Mouse (Mus musculus) neural tube, embryonic 14.5 days (tissue): ENCODE data around the gene Srsf7. TPM values are rescaled to one million over a fixed set of nuclear protein-coding genes. Genes with fewer than 3 reads are reported as not detected.
"Not testable (repeated sequence)": the region's sequence is repeated elsewhere in the genome, so short reads cannot be mapped to it uniquely, and the experiment has no call there.

Experiments used
- ATAC-seq: fragments of 200-750 bp; cut with Nextera tagmentation; 2 replicates; pipeline ENCODE4 v1.8.0; 2017; ENCODE audit warnings: low read depth, mild to moderate bottlenecking, moderate TSS enrichment, moderate library complexity
- H3K27ac ChIP-seq: fragments of 300-500 bp; sonication (generic); 2 replicates; pipeline ENCODE4 v1.5.1; 2014; ENCODE audit warnings: low read depth, mild to moderate bottlenecking, control low read depth, low read length, moderate library complexity, mixed read lengths
- H3K27me3 ChIP-seq: fragments of 300-500 bp; sonication (generic); 2 replicates; pipeline ENCODE4 v1.6.1; 2014; ENCODE audit warnings: low read length; ENCODE audit not compliant: control insufficient read depth, insufficient read depth
- H3K36me3 ChIP-seq: fragments of 300-500 bp; sonication (generic); 2 replicates; pipeline ENCODE4 v1.6.1; 2014; ENCODE audit warnings: low read length, mixed read lengths; ENCODE audit not compliant: control insufficient read depth, insufficient read depth
- H3K4me1 ChIP-seq: fragments of 300-500 bp; sonication (generic); 2 replicates; pipeline ENCODE4 v1.6.1; 2014; ENCODE audit warnings: low read length; ENCODE audit not compliant: control insufficient read depth, insufficient read depth
- H3K4me2 ChIP-seq: fragments of 300-500 bp; sonication (generic); 2 replicates; pipeline ENCODE4 v1.6.1; 2014; ENCODE audit warnings: mild to moderate bottlenecking, low read depth, low read length, control low read depth
- H3K4me3 ChIP-seq: fragments of 300-500 bp; sonication (generic); 2 replicates; pipeline ENCODE4 v1.5.1; 2014; ENCODE audit warnings: low read depth, low read length, control low read depth, mixed read lengths
- H3K9ac ChIP-seq: fragments of 300-500 bp; sonication (generic); replicated peaks from 2 replicates; pipeline ENCODE4 v1.6.1; 2014; ENCODE audit warnings: low read depth, mild to moderate bottlenecking, control low read depth, low read length, mixed read lengths
- H3K9me3 ChIP-seq: fragments of 300-500 bp; sonication (generic); 2 replicates; pipeline ENCODE4 v1.6.1; 2016; ENCODE audit warnings: low read length; ENCODE audit not compliant: control insufficient read depth
- WGBS: fragments of 180-500 bp; shearing (Covaris S2); extraction: QIAGEN DNeasy Blood & Tissue Kit; methylation state at CpG from one replicate; pipeline ENCODE4 v1.1.7; 2014; 5-methylcytosine and 5-hydroxymethylcytosine counted together
- polyA plus RNA-seq: library from polyadenylated mRNA; unstranded; fragments of >200 nt; fragmentation: Nextera tagmentation; extraction: Ambion mirVana; gene quantifications from 2 replicates; pipeline ENCODE4 v1.2.1, GENCODE M21; 2014

Gene Srsf7
- polyA plus RNA-seq, 1 experiment from 2014 or later = 400 TPM

DNA sequence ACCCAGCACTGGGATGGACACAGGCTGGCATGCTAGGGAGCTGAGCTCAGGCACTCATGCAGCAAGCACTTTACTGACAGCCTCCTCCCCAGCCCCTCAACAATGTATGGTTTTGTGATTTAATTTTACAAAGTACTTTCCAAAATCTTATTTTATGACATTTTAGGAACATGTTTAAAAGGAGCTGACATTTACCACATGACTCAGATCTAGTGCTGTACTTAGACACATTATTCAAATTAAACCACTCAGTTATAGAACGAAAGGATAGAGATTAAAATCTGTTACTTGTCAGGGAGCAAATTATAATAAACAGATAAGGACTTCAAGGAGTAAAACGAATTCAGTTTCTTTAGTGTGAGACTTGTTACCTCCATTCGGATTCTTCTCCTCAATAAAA lies 28.4 kb upstream of the Srsf7 start:
- Histone ChIP-seq H3K9ac (no peak overlapping the region), H3K4me1 (no peaks in the 10 kb centered on the region), H3K9me3 (no peaks in the 10 kb centered on the region), H3K36me3 (peaks cover 26% of the 10 kb centered on the region), H3K27ac (no peak overlapping the region), H3K4me3 (no peak overlapping the region), H3K4me2 (no peak overlapping the region), H3K27me3 (no peaks in the 10 kb centered on the region)
- WGBS = 94% methylated on average over 3 of the region's 3 CpGs
- no peak for ATAC-seq

DNA sequence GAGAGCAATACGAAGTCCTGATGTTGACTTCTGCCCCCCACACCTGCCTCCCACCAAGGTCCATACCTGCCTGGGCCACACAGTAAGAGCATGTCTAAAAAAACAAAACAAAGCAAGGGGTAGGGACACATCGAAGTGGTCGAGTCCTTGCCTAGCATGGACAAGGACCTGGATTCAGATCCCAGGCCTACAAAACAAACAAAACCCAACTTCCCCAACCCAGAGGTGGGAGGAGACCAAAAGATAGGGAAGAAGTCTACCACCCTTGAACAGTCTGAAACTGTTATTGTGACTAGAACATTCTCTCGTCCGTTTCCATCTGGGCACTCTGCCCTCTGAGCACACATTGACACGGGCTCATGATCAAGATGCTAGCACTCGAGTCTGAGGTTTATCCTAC lies 27.3 kb upstream of the Srsf7 start:
- Histone ChIP-seq H3K9ac (no peak overlapping the region), H3K27me3 (no peaks in the 10 kb centered on the region), H3K4me3 (no peak overlapping the region), H3K4me2 (no peak overlapping the region), H3K27ac (no peak overlapping the region), H3K4me1 (no peaks in the 10 kb centered on the region), H3K9me3 (no peaks in the 10 kb centered on the region), H3K36me3 (peaks cover 20% of the 10 kb centered on the region)
- 87% methylated on average over 7 of the region's 7 CpGs for WGBS
- no peak for ATAC-seq

DNA sequence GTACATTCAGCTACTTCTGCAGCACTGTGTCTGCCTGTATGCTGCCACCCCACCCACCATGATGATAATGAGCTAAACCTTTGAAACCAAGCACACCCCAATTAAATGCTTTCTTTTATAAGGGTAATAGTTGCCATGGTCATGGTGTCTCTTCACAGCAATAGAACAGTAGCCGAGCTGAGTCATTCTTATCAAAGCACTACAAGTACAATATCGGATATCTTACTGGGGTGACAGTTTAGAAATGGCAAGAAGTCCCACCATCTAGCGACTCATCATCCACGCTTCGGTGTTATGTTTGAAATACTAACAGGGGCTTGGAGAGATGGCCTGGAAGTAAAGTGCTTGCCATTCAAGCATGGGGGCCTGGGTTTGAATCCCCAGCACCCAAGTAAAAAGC lies 26.7 kb upstream of the Srsf7 start:
- 94% methylated on average over 5 of the region's 5 CpGs for WGBS
- Histone ChIP-seq H3K9ac (no peak overlapping the region), H3K9me3 (no peaks in the 10 kb centered on the region), H3K36me3 (peaks cover 15% of the 10 kb centered on the region), H3K4me2 (no peak overlapping the region), H3K27ac (no peak overlapping the region), H3K4me3 (no peak overlapping the region), H3K4me1 (no peaks in the 10 kb centered on the region), H3K27me3 (no peaks in the 10 kb centered on the region)
- no peak for ATAC-seq

DNA sequence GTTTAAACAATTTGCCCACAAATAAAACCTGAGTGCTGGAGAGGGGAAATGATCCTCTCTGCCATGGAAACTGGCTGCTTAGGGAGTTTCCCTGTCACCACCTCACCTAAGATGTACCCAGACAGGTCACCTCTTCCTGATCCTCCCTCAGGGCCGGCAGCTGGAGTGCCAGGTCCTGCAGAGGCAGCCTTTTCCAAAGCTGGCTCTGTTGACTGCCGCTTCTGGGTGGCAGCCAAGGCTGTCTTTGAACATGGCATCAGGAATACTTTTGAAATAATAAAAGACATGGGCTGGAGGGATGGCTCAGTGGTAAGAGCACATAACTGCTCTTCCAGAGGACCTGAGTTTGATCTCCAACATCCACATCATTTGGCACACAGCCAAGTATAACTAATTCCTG lies 22.3 kb upstream of the Srsf7 start:
- no peaks in the 10 kb centered on the region for H3K27me3 ChIP-seq
- no peak overlapping the region for H3K4me3 ChIP-seq
- H3K4me1 ChIP-seq = peaks cover 4% of the 10 kb centered on the region
- no peak overlapping the region for H3K9ac ChIP-seq
- no peaks in the 10 kb centered on the region for H3K9me3 ChIP-seq
- no peak overlapping the region for H3K4me2 ChIP-seq
- H3K36me3 ChIP-seq = no peaks in the 10 kb centered on the region
- no peak overlapping the region; the same call in 1 of the 2 replicates for H3K27ac ChIP-seq
- WGBS = 83% methylated on average over 2 of the region's 2 CpGs
- ATAC-seq = no peak

DNA sequence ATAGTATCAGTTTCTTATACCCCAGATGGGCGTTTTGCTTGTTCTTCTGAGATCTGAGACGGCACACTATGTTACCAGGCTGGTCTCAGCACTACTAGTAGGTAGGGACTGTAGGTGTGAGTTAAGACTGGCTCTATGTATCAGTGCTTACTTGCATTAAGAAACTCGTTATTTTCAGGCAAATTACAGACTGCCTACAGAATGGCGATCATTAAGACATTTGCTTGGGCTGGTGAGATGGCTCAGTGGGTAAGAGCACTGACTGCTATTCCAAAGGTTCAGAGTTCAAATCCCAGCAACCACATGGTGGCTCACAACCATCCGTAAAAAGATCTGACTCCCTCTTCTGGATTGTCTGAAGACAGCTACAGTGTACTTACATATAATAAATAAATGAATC lies 18.0 kb upstream of the Srsf7 start:
- not testable (repeated sequence) for H3K27me3 ChIP-seq, H3K9me3 ChIP-seq, H3K27ac ChIP-seq, H3K4me1 ChIP-seq, H3K36me3 ChIP-seq
- peak overlapping the region; percentile 57 for H3K4me3 ChIP-seq
- peak overlapping the region; percentile 62; the same call in 1 of the 2 replicates for H3K9ac ChIP-seq
- WGBS = 55% methylated on average over 4 of the region's 5 CpGs
- peak overlapping the region; percentile 69 for H3K4me2 ChIP-seq
- ATAC-seq = peak; percentile 21; the same call in 1 of the 2 replicates

DNA sequence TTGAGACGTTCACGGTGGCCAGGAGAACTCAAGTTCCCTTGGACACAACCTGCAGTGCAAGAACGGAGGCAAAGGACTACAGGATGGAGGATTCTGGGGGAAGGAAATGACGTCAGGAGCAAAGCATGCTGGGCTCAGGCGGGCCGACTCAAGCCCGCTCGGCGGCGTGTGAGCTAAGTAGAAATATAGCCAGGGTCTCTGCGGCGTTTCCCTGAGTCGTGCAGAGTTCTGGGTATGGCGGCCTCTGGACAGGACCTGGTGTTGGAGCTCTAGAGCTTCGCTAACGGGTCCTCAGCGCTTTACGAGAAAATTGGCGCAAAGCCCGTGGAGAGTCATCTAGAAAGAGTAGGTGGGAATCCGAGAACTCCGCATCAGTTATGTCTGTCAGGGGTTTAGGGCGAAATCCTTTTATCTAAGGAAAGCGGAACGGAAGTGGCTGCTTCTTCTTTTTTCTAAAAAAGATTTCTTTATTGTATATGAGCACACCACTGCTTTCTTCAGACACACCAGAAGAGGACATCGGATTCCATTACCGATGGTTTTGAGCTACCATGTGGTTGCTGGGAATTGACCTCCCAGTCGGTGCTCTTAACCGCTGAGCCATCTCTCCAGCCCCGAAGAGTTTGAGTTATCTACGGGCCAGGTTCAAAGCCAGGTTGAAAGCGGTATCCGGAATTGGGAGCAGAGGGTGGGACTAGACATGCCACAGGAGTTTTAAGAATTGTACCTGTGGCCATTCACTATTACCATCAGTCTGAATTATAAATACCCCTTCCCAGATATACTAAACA lies 17.4 kb upstream of the Srsf7 start, which contains the start of gene Gemin6:
TSS of gene Gemin6 (plus strand) at position 116 of the 791 bp plus-strand sequence.
- ATAC-seq = peak; percentile 97
- no peaks in the 10 kb centered on the region for H3K9me3 ChIP-seq
- H3K27ac ChIP-seq = peak within 1 kb of the TSS; percentile 81
- no peaks in the 10 kb centered on the region for H3K36me3 ChIP-seq
- H3K4me1 ChIP-seq = peaks cover 4% of the 10 kb centered on the region
- H3K4me2 ChIP-seq = peak within 1 kb of the TSS; percentile 69
- WGBS = under 1% methylated on average over 33 of the region's 33 CpGs
- peak within 1 kb of the TSS; percentile 62 for H3K9ac ChIP-seq
- no peaks in the 10 kb centered on the region for H3K27me3 ChIP-seq
- H3K4me3 ChIP-seq = peak within 1 kb of the TSS; percentile 57

DNA sequence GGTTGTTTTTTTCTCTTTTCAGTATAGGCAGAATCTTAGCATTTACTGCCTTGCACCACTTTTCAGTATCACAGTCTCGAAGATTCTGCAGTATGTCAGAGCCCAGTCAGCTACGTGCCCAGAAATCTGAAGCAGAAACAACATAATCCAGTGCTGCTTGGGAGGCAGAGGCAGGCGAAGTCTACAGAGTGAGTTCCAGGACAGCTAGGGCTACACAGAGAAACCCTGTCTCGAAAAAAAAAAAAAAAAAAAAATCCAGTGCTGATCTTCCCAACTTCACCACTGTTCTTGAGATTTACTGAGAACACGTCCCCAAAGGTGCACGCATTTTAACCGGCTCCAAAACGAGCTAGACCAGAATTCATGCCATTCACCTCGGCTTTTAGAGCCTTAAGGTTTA lies 16.7 kb upstream of the Srsf7 start:
- H3K36me3 ChIP-seq = no peaks in the 10 kb centered on the region
- peak overlapping the region; percentile 69 for H3K4me2 ChIP-seq
- WGBS = 9% methylated on average over 9 of the region's 9 CpGs
- peak overlapping the region; percentile 62 for H3K9ac ChIP-seq
- peak overlapping the region; percentile 81 for H3K27ac ChIP-seq
- no peaks in the 10 kb centered on the region for H3K9me3 ChIP-seq
- peaks cover 4% of the 10 kb centered on the region for H3K4me1 ChIP-seq
- no peaks in the 10 kb centered on the region for H3K27me3 ChIP-seq
- peak overlapping the region; percentile 57 for H3K4me3 ChIP-seq
- ATAC-seq = peak; percentile 28; the same call in 1 of the 2 replicates

DNA sequence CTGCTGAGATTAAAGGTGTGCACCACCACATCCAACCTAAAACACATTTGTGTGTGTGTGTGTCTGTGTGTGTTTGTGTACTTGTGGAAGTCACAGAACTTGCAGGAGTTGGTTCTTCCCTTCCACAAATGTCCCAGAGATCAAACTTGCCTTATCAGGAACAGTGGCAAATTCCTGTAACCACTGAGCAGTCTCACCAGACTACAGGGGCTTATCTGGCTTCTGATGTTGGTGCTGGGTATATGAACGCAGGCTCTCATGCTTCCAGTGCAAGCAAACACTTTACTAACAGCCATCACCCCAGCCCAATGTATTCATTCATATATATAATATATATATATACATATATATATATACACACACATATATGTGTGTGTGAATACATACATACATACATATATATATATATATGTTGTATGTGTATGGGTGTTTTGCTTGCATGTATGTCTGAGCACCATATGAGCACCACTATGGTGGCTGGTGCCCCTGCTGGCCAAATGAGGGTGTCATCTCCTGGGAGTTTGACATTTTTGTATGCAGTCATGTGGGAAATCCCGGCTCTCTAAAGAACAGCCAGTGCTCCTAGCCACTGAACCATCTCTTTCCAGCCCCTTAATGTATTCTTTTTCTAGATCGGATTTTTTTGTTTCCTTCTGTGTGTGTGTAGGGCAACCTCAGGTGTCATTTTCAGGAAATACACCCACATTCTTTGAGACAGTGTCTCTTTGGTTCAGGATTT lies 15.0 kb upstream of the Srsf7 start:
- Histone ChIP-seq H3K9ac (no peak overlapping the region), H3K4me1 (peaks cover 4% of the 10 kb centered on the region), H3K27me3 (no peaks in the 10 kb centered on the region), H3K36me3 (no peaks in the 10 kb centered on the region), H3K9me3 (no peaks in the 10 kb centered on the region), H3K4me2 (no peak overlapping the region), H3K27ac (no peak overlapping the region), H3K4me3 (no peak overlapping the region)
- ATAC-seq = no peak
- WGBS = 68% methylated on average over 3 of the region's 3 CpGs

DNA sequence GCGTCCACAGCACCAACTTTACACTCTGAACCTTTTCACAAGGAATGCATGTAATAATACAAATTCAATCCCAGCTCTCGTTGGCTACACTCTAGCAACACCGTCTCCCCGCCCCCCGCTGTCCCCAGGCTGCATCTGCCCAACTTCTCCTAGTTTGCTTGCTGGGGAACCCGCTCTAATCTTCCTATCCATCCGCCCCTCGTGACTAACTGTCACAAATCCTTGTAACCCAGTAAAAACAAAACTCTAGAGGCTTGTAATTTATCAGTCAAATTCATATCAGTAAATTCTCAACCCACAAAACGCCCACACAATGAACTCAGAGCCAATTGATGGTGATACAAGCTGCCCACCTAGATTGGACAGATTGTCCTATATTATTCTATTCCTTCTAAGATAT lies 14.1 kb upstream of the Srsf7 start:
- ATAC-seq = no peak
- no peaks in the 10 kb centered on the region for H3K36me3 ChIP-seq
- H3K27ac ChIP-seq = no peak overlapping the region
- H3K9me3 ChIP-seq = no peaks in the 10 kb centered on the region
- H3K4me3 ChIP-seq = no peak overlapping the region
- H3K4me2 ChIP-seq = no peak overlapping the region
- whole genome bisulfite sequencing = 70% methylated on average over 9 of the region's 9 CpGs
- H3K27me3 ChIP-seq = no peaks in the 10 kb centered on the region
- H3K9ac ChIP-seq = no peak overlapping the region
- peaks cover 4% of the 10 kb centered on the region for H3K4me1 ChIP-seq
